Mouse (Mus musculus): ENCODE measurements around the gene Cyp4v3.

DNA sequence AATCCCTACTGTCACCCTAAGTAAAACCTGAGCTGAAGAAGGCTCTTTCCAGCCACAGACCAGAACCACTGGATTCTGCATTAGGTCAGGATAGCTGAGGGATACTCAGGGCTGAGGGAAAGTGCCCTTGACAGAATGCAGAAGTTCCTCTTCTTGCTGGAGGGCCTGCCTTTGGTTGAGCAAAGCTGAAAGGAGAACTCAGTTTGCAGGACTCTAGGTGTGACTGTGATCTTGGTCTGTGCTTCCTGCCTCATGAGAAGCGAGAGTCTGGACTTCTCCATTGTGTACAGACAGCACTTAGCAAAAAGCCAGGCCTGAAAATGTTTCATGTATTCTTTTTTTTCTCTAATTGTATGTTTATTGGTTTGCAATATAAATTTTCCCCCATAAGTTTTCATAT is 34.1 kb upstream of the Cyp4v3 start:
- TF ChIP-seq CTCF (IDR thresholded peaks at IDR 0.05; ENCODE audit: control insufficient read depth, insufficient read depth, low read length): no peak
- TF ChIP-seq POLR2A (IDR thresholded peaks at IDR 0.05; ENCODE audit: borderline replicate concordance, control insufficient read depth, low read depth, low read length): no peak

Data from bone marrow, adult 2 months (tissue).